Mouse (Mus musculus): ENCODE measurements around the gene Ddx42. TPM values are rescaled to one million over a fixed set of nuclear protein-coding genes. Genes with fewer than 3 reads are reported as not detected.

The Ddx42 gene
- polyA plus RNA-seq, 1 experiment from 2014 or later = 48.6 TPM

- Histone ChIP-seq H3K4me2 (ENCODE audit: low read length) (peak overlapping the region; percentile 66), H3K9ac (ENCODE audit: low read depth, low read length) (peak overlapping the region; percentile 63), H3K4me1 (replicated peaks; ENCODE audit: insufficient read depth, low read length) (peaks cover 32% of the 10 kb centered on the region), H3K36me3 (ENCODE audit: insufficient read depth, low read length) (no peaks in the 10 kb centered on the region), H3K9me3 (replicated peaks; ENCODE audit: low read length) (no peaks in the 10 kb centered on the region), H3K27me3 (ENCODE audit: insufficient read depth, low read length) (no peaks in the 10 kb centered on the region), H3K4me3 (replicated peaks; ENCODE audit: low read depth, low read length) (peak overlapping the region; percentile 99), H3K27ac (peak overlapping the region; percentile 99)
- WGBS = 8% methylated on average over 16 of the region's 16 CpGs
- DNase-seq (ENCODE audit: low spot score) = peak; percentile 41
- TF ChIP-seq CTCF (IDR thresholded peaks at IDR 0.05; ENCODE audit: low read depth) = no peak
- ATAC-seq (replicated peaks; ENCODE audit: low FRiP score, low read depth) = 0 out of 2 replicates have a peak, but pooled peaks have one; percentile 8
Observed at GRCm38 (mm10) chr11:106273311-106273684, 56.6 kb downstream of the Ddx42 start.

- H3K9me3 ChIP-seq (replicated peaks; ENCODE audit: low read length) = no peaks in the 10 kb centered on the region
- H3K36me3 ChIP-seq (ENCODE audit: insufficient read depth, low read length) = no peaks in the 10 kb centered on the region
- 90% methylated on average over 6 of the region's 6 CpGs for WGBS
- no peak overlapping the region for H3K9ac ChIP-seq (ENCODE audit: low read depth, low read length)
- no peak for TF ChIP-seq CTCF (IDR thresholded peaks at IDR 0.05; ENCODE audit: low read depth)
- ATAC-seq (replicated peaks; ENCODE audit: low FRiP score, low read depth) (no peak), DNase-seq (ENCODE audit: low spot score) (no peak)
- H3K27me3 ChIP-seq (ENCODE audit: insufficient read depth, low read length) = no peaks in the 10 kb centered on the region
- H3K27ac ChIP-seq = peak overlapping the region; percentile 99; the same call in 1 of the 2 replicates
- no peak overlapping the region; the same call in 1 of the 2 replicates for H3K4me3 ChIP-seq (replicated peaks; ENCODE audit: low read depth, low read length)
- H3K4me2 ChIP-seq (ENCODE audit: low read length) = peak overlapping the region; percentile 66; the same call in 1 of the 2 replicates
- H3K4me1 ChIP-seq (replicated peaks; ENCODE audit: insufficient read depth, low read length) = peaks cover 28% of the 10 kb centered on the region; the same call in 1 of the 2 replicates
Observed at GRCm38 (mm10) chr11:106273811-106274210, 57.1 kb downstream of the Ddx42 start.

GRCm38 (mm10) chr11:106274374-106274773 lies 57.6 kb downstream of the Ddx42 start:
- H3K4me3 ChIP-seq (replicated peaks; ENCODE audit: low read depth, low read length) = no peak overlapping the region
- peak overlapping the region; percentile 66 for H3K27ac ChIP-seq
- H3K4me1 ChIP-seq (replicated peaks; ENCODE audit: insufficient read depth, low read length) = peaks cover 22% of the 10 kb centered on the region; the same call in 1 of the 2 replicates
- H3K36me3 ChIP-seq (ENCODE audit: insufficient read depth, low read length) = no peaks in the 10 kb centered on the region
- H3K27me3 ChIP-seq (ENCODE audit: insufficient read depth, low read length) = no peaks in the 10 kb centered on the region
- DNase-seq (ENCODE audit: low spot score) (no peak), ATAC-seq (replicated peaks; ENCODE audit: low FRiP score, low read depth) (no peak)
- no peak for TF ChIP-seq CTCF (IDR thresholded peaks at IDR 0.05; ENCODE audit: low read depth)
- WGBS = 55% methylated on average over 1 of the region's 1 CpGs
- no peak overlapping the region for H3K4me2 ChIP-seq (ENCODE audit: low read length)
- H3K9ac ChIP-seq (ENCODE audit: low read depth, low read length) = no peak overlapping the region
- H3K9me3 ChIP-seq (replicated peaks; ENCODE audit: low read length) = no peaks in the 10 kb centered on the region

- ATAC-seq (replicated peaks; ENCODE audit: low FRiP score, low read depth) (0 out of 2 replicates have a peak, but pooled peaks have one; percentile 0), DNase-seq (ENCODE audit: low spot score) (peak; percentile 88)
- Histone ChIP-seq H3K27ac (peak overlapping the region; percentile 66), H3K9ac (ENCODE audit: low read depth, low read length) (no peak overlapping the region), H3K27me3 (ENCODE audit: insufficient read depth, low read length) (no peaks in the 10 kb centered on the region), H3K36me3 (ENCODE audit: insufficient read depth, low read length) (no peaks in the 10 kb centered on the region), H3K9me3 (replicated peaks; ENCODE audit: low read length) (no peaks in the 10 kb centered on the region), H3K4me3 (replicated peaks; ENCODE audit: low read depth, low read length) (no peak overlapping the region), H3K4me2 (ENCODE audit: low read length) (no peak overlapping the region), H3K4me1 (replicated peaks; ENCODE audit: insufficient read depth, low read length) (peaks cover 20% of the 10 kb centered on the region; the same call in 1 of the 2 replicates)
- 38% methylated on average over 7 of the region's 7 CpGs for WGBS
- no peak for TF ChIP-seq CTCF (IDR thresholded peaks at IDR 0.05; ENCODE audit: low read depth)
Observed at GRCm38 (mm10) chr11:106274971-106275411, 58.3 kb downstream of the Ddx42 start.

DNA sequence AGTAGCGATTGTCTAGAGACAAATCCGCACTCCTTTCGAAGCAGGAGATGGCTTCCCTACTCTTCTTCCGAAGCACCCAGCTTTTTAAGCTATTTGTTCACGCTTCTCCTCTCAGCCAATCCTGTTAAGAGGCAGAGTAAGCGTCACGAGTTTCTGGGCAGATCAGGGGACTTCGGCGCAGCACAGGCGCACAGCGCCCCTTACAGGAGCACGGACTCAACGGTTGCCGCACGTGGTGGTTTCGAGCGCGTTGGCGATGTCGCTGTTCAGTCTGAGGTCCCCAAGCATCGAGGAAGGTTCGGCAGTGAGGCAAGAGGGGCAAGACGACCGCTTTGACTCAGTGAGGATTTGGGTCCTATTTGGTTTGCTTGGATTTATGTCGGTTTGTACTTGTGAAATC lies 59.7 kb downstream of the Ddx42 start, which contains the start of gene Tcam1:
Tcam1 (plus strand) TSS at position 219 of the 400 bp plus-strand sequence.
- no peaks in the 10 kb centered on the region for H3K36me3 ChIP-seq (ENCODE audit: insufficient read depth, low read length)
- H3K27ac ChIP-seq = peak within 1 kb of the TSS; percentile 66; the same call in 1 of the 2 replicates
- H3K9ac ChIP-seq (ENCODE audit: low read depth, low read length) = no peak within 1 kb of the TSS
- no peak within 1 kb of the TSS for H3K4me3 ChIP-seq (replicated peaks; ENCODE audit: low read depth, low read length)
- DNase-seq (ENCODE audit: low spot score) = peak; percentile 98
- peak; percentile 87 for TF ChIP-seq CTCF (IDR thresholded peaks at IDR 0.05; ENCODE audit: low read depth)
- no peaks in the 10 kb centered on the region for H3K9me3 ChIP-seq (replicated peaks; ENCODE audit: low read length)
- peak within 1 kb of the TSS; percentile 45 for H3K4me2 ChIP-seq (ENCODE audit: low read length)
- H3K4me1 ChIP-seq (replicated peaks; ENCODE audit: insufficient read depth, low read length) = peaks cover 6% of the 10 kb centered on the region; the same call in 1 of the 2 replicates
- no peaks in the 10 kb centered on the region for H3K27me3 ChIP-seq (ENCODE audit: insufficient read depth, low read length)
- 3% methylated on average over 25 of the region's 25 CpGs for WGBS
- ATAC-seq (replicated peaks; ENCODE audit: low FRiP score, low read depth) = peak; percentile 43

DNA sequence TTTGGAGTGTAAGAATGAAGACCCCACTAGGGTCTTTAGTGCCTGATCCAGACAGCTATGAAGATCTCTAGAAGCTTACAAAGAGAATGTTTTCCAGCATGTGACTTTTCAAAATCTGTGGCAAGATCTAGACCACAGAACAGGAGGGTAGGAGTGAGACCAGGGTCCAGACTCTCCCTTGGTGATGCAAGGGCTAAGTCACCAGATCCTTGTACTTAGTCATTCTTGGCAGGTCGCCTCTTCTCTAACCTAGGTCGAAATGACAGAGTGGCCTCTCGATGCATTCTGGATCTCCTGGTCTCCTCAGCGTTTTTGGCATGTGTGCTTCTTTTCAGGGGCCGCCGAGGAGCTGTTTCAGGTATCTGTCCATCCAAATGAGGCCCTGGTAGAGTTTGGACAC lies 65.7 kb downstream of the Ddx42 start:
- H3K4me2 ChIP-seq (ENCODE audit: low read length) = no peak overlapping the region
- no peak for ATAC-seq (replicated peaks; ENCODE audit: low FRiP score, low read depth)
- H3K36me3 ChIP-seq (ENCODE audit: insufficient read depth, low read length) = no peaks in the 10 kb centered on the region
- H3K9ac ChIP-seq (ENCODE audit: low read depth, low read length) = no peak overlapping the region
- no peak for DNase-seq (ENCODE audit: low spot score)
- TF ChIP-seq CTCF (IDR thresholded peaks at IDR 0.05; ENCODE audit: low read depth) = no peak
- H3K4me3 ChIP-seq (replicated peaks; ENCODE audit: low read depth, low read length) = no peak overlapping the region
- H3K4me1 ChIP-seq (replicated peaks; ENCODE audit: insufficient read depth, low read length) = no peaks in the 10 kb centered on the region
- no peaks in the 10 kb centered on the region for H3K27me3 ChIP-seq (ENCODE audit: insufficient read depth, low read length)
- no peak overlapping the region for H3K27ac ChIP-seq
- WGBS = 78% methylated on average over 6 of the region's 6 CpGs
- H3K9me3 ChIP-seq (replicated peaks; ENCODE audit: low read length) = no peaks in the 10 kb centered on the region
